Mouse (Mus musculus) cerebellum, adult 2 months (tissue): Measurements from ENCODE around the gene Fbxo3. TPM values are rescaled to one million over a fixed set of nuclear protein-coding genes. Genes with fewer than 3 reads are reported as not detected.
A peak's percentile ranks its signal among the peaks of the same experiment; 100 is the strongest.
"Not testable (repeated sequence)": the region's sequence is repeated elsewhere in the genome, so short reads cannot be mapped to it uniquely, and the experiment has no call there.

ENCODE experiments used
- DNase-seq, 2 experiments: peaks; one replicate each; pipeline ENCODE4 v3.0.0; 2021
- H3K27ac ChIP-seq: fragments of 200-500 bp; 2 replicates; pipeline ENCODE4 v1.5.1; 2012; ENCODE audit warnings: low read length, control low read depth, inconsistent platforms; ENCODE audit not compliant: insufficient read depth
- H3K27me3 ChIP-seq: fragments of 200-500 bp; 2 replicates; pipeline ENCODE4 v1.6.1; 2012; ENCODE audit warnings: inconsistent platforms, mild to moderate bottlenecking, low read length, moderate library complexity; ENCODE audit not compliant: control insufficient read depth, insufficient read depth
- H3K4me1 ChIP-seq: fragments of 200-500 bp; 2 replicates; pipeline ENCODE4 v1.6.1; 2011; ENCODE audit warnings: low read length; ENCODE audit not compliant: control insufficient read depth, insufficient read depth
- H3K4me3 ChIP-seq: fragments of 200-500 bp; replicated peaks from 2 replicates; pipeline ENCODE3; 2011; ENCODE audit warnings: mild to moderate bottlenecking, low read depth, low read length, control low read depth; ENCODE audit not compliant: insufficient read depth
- CTCF ChIP-seq: fragments of 200-500 bp; IDR thresholded peaks from 2 replicates; pipeline ENCODE4 v1.5.1; 2011; ENCODE audit warnings: low read depth, mild to moderate bottlenecking, control low read depth, low read length, moderate library complexity, borderline replicate concordance; ENCODE audit not compliant: insufficient read depth
- POLR2A ChIP-seq: fragments of 200-500 bp; IDR thresholded peaks from 2 replicates; pipeline ENCODE4 v1.6.1; 2011; ENCODE audit warnings: low read length, control low read depth, borderline replicate concordance; ENCODE audit not compliant: insufficient read depth
- WGBS: fragments of 180-500 bp; shearing (Covaris S2); methylation state at CpG from one replicate; pipeline ENCODE4 v1.1.7; 2018; 5-methylcytosine and 5-hydroxymethylcytosine counted together
- polyA plus RNA-seq: library from polyadenylated mRNA; depleted of rRNA; stranded (reverse); fragments of >200 nt; gene quantifications from 2 replicates; pipeline ENCODE4 v1.2.3, GENCODE M21; 2012

The Fbxo3 gene
- polyA plus RNA-seq, 1 experiment, result 65.7 TPM

DNA sequence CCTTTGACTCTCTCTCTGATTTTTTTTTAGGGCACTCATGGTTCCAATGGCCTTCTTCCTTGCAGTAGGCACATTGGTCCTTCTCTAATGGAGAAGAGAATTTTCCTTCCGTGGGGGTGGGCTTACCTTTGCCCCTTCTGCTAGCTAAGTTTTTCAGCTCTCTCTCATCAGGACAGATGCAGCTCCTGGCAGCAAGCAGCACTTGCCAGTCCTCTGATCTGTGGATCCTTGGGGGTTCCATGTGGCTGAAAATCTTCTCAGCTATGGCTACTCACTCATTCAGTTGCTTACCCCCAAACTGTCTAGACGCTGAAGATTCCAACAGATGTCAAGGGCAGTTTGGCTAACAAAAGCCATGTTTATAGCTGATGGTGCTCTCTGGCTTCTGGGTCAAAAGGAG lies 65.8 kb downstream of the Fbxo3 start:
- H3K4me3 ChIP-seq, result no peak overlapping the region
- H3K4me1 ChIP-seq, result no peaks in the 10 kb centered on the region
- no peak for DNase-seq
- no peaks in the 10 kb centered on the region for H3K27me3 ChIP-seq
- TF ChIP-seq CTCF (no peak), POLR2A (no peak)
- H3K27ac ChIP-seq, result no peak overlapping the region
- 71% methylated on average over 2 of the region's 2 CpGs for WGBS

DNA sequence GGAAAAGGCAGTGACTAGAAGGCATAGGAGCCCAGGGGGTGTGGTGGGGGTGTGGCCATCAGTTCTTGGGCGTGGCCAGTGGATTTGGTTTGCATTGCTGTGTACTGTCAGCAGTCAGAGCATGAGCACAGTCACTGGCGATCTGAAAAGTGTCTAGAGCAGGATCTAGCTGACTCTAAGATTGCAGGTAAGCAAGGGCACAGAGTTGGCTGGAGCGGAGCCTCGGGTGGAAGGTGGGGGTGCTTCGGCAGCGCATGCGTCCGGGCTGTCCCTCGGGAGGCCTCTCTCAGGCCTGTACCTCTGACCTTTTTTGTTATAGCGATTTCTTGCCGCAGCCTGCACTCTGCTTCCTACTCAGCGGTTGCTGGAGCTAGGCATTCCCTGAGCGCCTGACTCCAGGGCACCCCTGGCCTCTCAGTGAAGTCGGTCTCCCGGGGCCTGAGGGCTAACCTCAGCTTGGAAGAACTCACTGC lies 68.3 kb downstream of the Fbxo3 start, which contains the start of gene Cd59a:
Gene Cd59a, plus strand, starts transcription at position 61 of the 473 bp plus-strand sequence.
- Histone ChIP-seq H3K27ac (no peak within 1 kb of the TSS), H3K27me3 (no peaks in the 10 kb centered on the region), H3K4me3 (peak within 1 kb of the TSS; percentile 48), H3K4me1 (no peaks in the 10 kb centered on the region)
- DNase-seq, result peak; percentile 70 to 73
- 10% methylated on average over 15 of the region's 15 CpGs for WGBS
- TF ChIP-seq POLR2A, result peak; percentile 18; the same call in 1 of the 2 replicates
- no peak for TF ChIP-seq CTCF

DNA sequence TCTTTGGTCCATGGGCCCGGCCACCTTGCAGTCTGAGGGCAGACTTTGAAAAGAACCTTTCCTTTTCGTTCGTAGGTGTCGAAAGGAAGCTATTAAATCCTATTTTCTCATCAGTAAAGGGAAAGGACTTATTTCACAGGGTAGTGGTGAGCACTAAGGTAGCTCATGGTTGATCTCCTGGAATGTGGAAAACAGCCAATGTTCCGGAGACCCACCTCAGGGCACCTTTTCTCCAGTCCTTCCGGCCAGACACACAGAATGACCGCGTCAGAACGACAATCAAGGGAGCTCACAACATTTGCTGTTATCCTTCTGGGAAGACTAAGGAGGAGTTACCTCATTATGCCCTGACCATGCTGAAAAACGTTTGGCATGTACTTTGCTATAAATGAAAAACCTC lies 68.7 kb downstream of the Fbxo3 start:
- DNase-seq, result no peak
- no peak for TF ChIP-seq POLR2A
- no peak for TF ChIP-seq CTCF
- H3K4me1 ChIP-seq, result no peaks in the 10 kb centered on the region
- WGBS, result 68% methylated on average over 10 of the region's 10 CpGs
- H3K27me3 ChIP-seq, result no peaks in the 10 kb centered on the region
- no peak overlapping the region for H3K27ac ChIP-seq
- H3K4me3 ChIP-seq, result peak overlapping the region; percentile 48

- not testable (repeated sequence) for DNase-seq, H3K27ac ChIP-seq, H3K4me3 ChIP-seq, H3K27me3 ChIP-seq, H3K4me1 ChIP-seq
- 97% methylated on average over 1 of the region's 1 CpGs for WGBS
These were observed 69.3 kb downstream of the Fbxo3 start for GRCm38 (mm10) chr2:104096796-104097195.

- not testable (repeated sequence) for H3K4me1 ChIP-seq, H3K27me3 ChIP-seq, H3K27ac ChIP-seq, H3K4me3 ChIP-seq, DNase-seq
- 91% methylated on average over 4 of the region's 4 CpGs for WGBS
These were observed 69.9 kb downstream of the Fbxo3 start for GRCm38 (mm10) chr2:104097396-104097795.

DNA sequence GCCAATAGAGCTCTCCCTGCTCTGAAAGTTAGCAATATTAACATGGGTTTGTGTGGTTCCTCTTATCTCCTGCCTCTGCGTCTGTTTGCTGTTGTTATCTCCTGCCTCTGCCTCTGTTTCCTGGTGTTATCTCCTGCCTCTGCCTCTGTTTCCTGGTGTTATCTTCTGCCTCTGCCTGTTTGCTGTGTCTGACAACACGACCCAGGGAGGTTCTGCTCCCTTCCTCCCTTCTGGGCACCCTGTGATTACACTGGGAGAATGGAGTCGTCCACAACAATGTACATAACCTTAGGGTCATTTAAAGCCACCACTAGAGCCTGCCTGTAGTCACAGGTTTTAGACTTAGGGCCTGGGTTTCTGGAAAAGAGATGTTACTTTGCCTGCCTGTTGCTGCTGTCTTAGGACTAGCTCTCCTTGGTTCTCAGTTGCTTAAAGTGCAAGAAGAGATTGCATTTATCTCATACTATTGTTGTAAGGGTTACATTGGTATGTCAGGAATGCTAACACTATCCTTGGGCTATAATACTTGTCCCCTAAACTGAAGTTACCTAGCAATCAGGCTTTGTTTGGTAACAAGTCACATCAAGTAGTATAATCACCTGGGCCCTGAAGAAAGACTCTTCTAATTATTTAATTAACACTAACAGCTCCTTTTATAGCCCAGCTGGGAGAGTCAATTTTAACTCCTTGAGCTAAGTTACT lies 71.2 kb downstream of the Fbxo3 start:
- H3K27me3 ChIP-seq, result no peaks in the 10 kb centered on the region
- H3K4me3 ChIP-seq, result no peak overlapping the region
- H3K4me1 ChIP-seq, result no peaks in the 10 kb centered on the region
- no peak for TF ChIP-seq CTCF
- no peak for TF ChIP-seq POLR2A
- H3K27ac ChIP-seq, result no peak overlapping the region
- no peak for DNase-seq
- 54% methylated on average over 3 of the region's 3 CpGs for WGBS

- no peak for DNase-seq
- Histone ChIP-seq H3K27me3 (no peaks in the 10 kb centered on the region), H3K27ac (no peak overlapping the region), H3K4me3 (no peak overlapping the region), H3K4me1 (no peaks in the 10 kb centered on the region)
- 99% methylated on average over 2 of the region's 2 CpGs for WGBS
- TF ChIP-seq CTCF (no peak), POLR2A (no peak)
These were observed 71.7 kb downstream of the Fbxo3 start for GRCm38 (mm10) chr2:104099231-104099585.

GRCm38 (mm10) chr2:104099946-104100345 lies 72.4 kb downstream of the Fbxo3 start:
- DNase-seq, result no peak
- H3K27ac ChIP-seq, result no peak overlapping the region
- H3K4me3 ChIP-seq, result no peak overlapping the region
- 66% methylated on average over 1 of the region's 1 CpGs for WGBS
- no peak for TF ChIP-seq POLR2A
- TF ChIP-seq CTCF, result no peak
- no peaks in the 10 kb centered on the region for H3K27me3 ChIP-seq
- no peaks in the 10 kb centered on the region for H3K4me1 ChIP-seq
